23 mouse cellular contexts compared by ENCODE assay signal in genomic region chr3:117812135-117812534, GRCm38 (mm10). TPM values are rescaled to one million over a fixed set of nuclear protein-coding genes. Genes with fewer than 3 reads are reported as not detected.
DNase-seq lines count a peak whose midpoint lies in the region; ATAC-seq and TF ChIP-seq lines count a peak whose summit lies in the region.
"Had no signal": no experiment of that assay in that cellular context is flagged by ENCODE, and none has a peak within 500 bp of the region (broad histone marks: within the 10 kb centered on the region; RNA-seq: fewer than 3 reads in every experiment).

No protein-coding gene starts in this region.

- no peak overlapping the region for H3K4me2 ChIP-seq in embryonic facial prominence, embryonic 12.5 days (replicated peaks)
- H3K4me2 ChIP-seq in limb, embryonic 13.5 days (replicated peaks): no peak overlapping the region
- H3K4me2 ChIP-seq in hindbrain, embryonic 14.5 days (replicated peaks): no peak overlapping the region
- H3K4me2 ChIP-seq: embryonic facial prominence, embryonic 13.5 days; embryonic facial prominence, embryonic 15.5 days; forebrain, embryonic 12.5 days had no signal

- H3K79me2 ChIP-seq in heart, adult 2 months (replicated peaks; ENCODE audit: control insufficient read depth, insufficient read depth, low read length): no peaks in the 10 kb centered on the region

- no peak for TF ChIP-seq EP300 in heart, adult 2 months (IDR thresholded peaks at IDR 0.05; ENCODE audit: insufficient read depth, low read depth, low read length)

- TF ChIP-seq CTCF in heart, adult 2 months (IDR thresholded peaks at IDR 0.05): no peak

- no peak for TF ChIP-seq POLR2A in heart, adult 2 months (IDR thresholded peaks at IDR 0.05; ENCODE audit: insufficient read depth, low read depth, low read length)

- 91% methylated on average over 4 of the region's 4 CpGs for WGBS in heart, adult 2 months
- WGBS in embryonic facial prominence, embryonic 12.5 days: 61% methylated on average over 4 of the region's 4 CpGs
- WGBS in limb, embryonic 13.5 days: 53% methylated on average over 4 of the region's 4 CpGs
- 87% methylated on average over 4 of the region's 4 CpGs for WGBS in hindbrain, embryonic 14.5 days

- no peaks in the 10 kb centered on the region for H3K27me3 ChIP-seq in heart, adult 2 months (ENCODE audit: control insufficient read depth, insufficient read depth, low read length)
- H3K27me3 ChIP-seq in embryonic facial prominence, embryonic 12.5 days: no peaks in the 10 kb centered on the region
- H3K27me3 ChIP-seq in limb, embryonic 13.5 days: no peaks in the 10 kb centered on the region
- H3K27me3 ChIP-seq in hindbrain, embryonic 14.5 days (ENCODE audit: control insufficient read depth, insufficient read depth, low read length): no peaks in the 10 kb centered on the region
- H3K27me3 ChIP-seq: embryonic facial prominence, embryonic 13.5 days; embryonic facial prominence, embryonic 15.5 days; forebrain, embryonic 12.5 days had no signal

- DNase-seq in heart, adult 11 months: peak; percentile 37
- DNase-seq in heart, adult 2 months: no peak
- no peak for DNase-seq in hindbrain, embryonic 14.5 days (ENCODE audit: low spot score)
- DNase-seq in embryo, embryonic 11 days: no peak
- DNase-seq: adrenal gland, adult 2 months; adrenal gland, postnatal 10 days; adrenal gland, postnatal 25 days; cerebellum, adult 11 months; cerebellum, adult 18-20 months; cerebellum, adult 8-10 months; cerebellum, adult 9-11 months; cerebellum, postnatal 14 days; cerebellum, postnatal 36 days had no signal

- intact Hi-C loops in heart, adult 2 months (cut with DNase I): no loop called here

- H3K9ac ChIP-seq in heart, adult 2 months (ENCODE audit: low read depth, low read length): no peak overlapping the region
- H3K9ac ChIP-seq in embryonic facial prominence, embryonic 12.5 days: no peak overlapping the region
- H3K9ac ChIP-seq in limb, embryonic 13.5 days: no peak overlapping the region
- no peak overlapping the region for H3K9ac ChIP-seq in hindbrain, embryonic 14.5 days
- H3K9ac ChIP-seq: embryonic facial prominence, embryonic 13.5 days; embryonic facial prominence, embryonic 15.5 days; forebrain, embryonic 12.5 days had no signal

- H3K27ac ChIP-seq in heart, adult 2 months: no peak overlapping the region
- H3K27ac ChIP-seq in embryonic facial prominence, embryonic 12.5 days: no peak overlapping the region
- H3K27ac ChIP-seq in limb, embryonic 13.5 days: no peak overlapping the region
- no peak overlapping the region for H3K27ac ChIP-seq in hindbrain, embryonic 14.5 days
- H3K27ac ChIP-seq: embryonic facial prominence, embryonic 13.5 days; embryonic facial prominence, embryonic 15.5 days; forebrain, embryonic 10.5 days; forebrain, embryonic 12.5 days had no signal

- no peak overlapping the region for H3K4me3 ChIP-seq in heart, adult 2 months
- no peak overlapping the region for H3K4me3 ChIP-seq in embryonic facial prominence, embryonic 12.5 days
- H3K4me3 ChIP-seq in limb, embryonic 13.5 days: no peak overlapping the region
- no peak overlapping the region for H3K4me3 ChIP-seq in hindbrain, embryonic 14.5 days (replicated peaks; ENCODE audit: low read length)
- H3K4me3 ChIP-seq: embryonic facial prominence, embryonic 13.5 days; embryonic facial prominence, embryonic 15.5 days; erythroblast, embryonic 14.5 days; forebrain, embryonic 10.5 days; forebrain, embryonic 12.5 days had no signal

- H3K36me3 ChIP-seq in heart, adult 2 months (ENCODE audit: control insufficient read depth, insufficient read depth, low read length): no peaks in the 10 kb centered on the region
- H3K36me3 ChIP-seq in embryonic facial prominence, embryonic 12.5 days: no peaks in the 10 kb centered on the region
- H3K36me3 ChIP-seq in limb, embryonic 13.5 days: peaks cover 7% of the 10 kb centered on the region; the same call in 1 of the 2 replicates
- no peaks in the 10 kb centered on the region for H3K36me3 ChIP-seq in hindbrain, embryonic 14.5 days (replicated peaks; ENCODE audit: control insufficient read depth, insufficient read depth)
- H3K36me3 ChIP-seq: embryonic facial prominence, embryonic 13.5 days; embryonic facial prominence, embryonic 15.5 days; forebrain, embryonic 10.5 days; forebrain, embryonic 12.5 days had no signal

- 0 out of 2 replicates have a peak, but pooled peaks have one; percentile 62 for ATAC-seq in embryonic facial prominence, embryonic 12.5 days (ENCODE audit: insufficient number of reproducible peaks, insufficient read depth, low FRiP score, low TSS enrichment)
- ATAC-seq in limb, embryonic 13.5 days (ENCODE audit: low FRiP score, low read depth): 0 out of 2 replicates have a peak, but pooled peaks have one; percentile 62
- ATAC-seq in hindbrain, embryonic 14.5 days (ENCODE audit: low FRiP score): no peak
- ATAC-seq: forebrain, embryonic 14.5 days; forebrain, embryonic 16.5 days had no signal

- H3K9me3 ChIP-seq in embryonic facial prominence, embryonic 12.5 days: no peaks in the 10 kb centered on the region
- no peaks in the 10 kb centered on the region for H3K9me3 ChIP-seq in limb, embryonic 13.5 days
- H3K9me3 ChIP-seq in hindbrain, embryonic 14.5 days (ENCODE audit: control insufficient read depth, low read length): no peaks in the 10 kb centered on the region
- H3K9me3 ChIP-seq: embryonic facial prominence, embryonic 13.5 days; embryonic facial prominence, embryonic 15.5 days; forebrain, embryonic 10.5 days; forebrain, embryonic 12.5 days had no signal

- H3K4me1 ChIP-seq in heart, adult 2 months (ENCODE audit: control insufficient read depth, insufficient read depth, low read length): no peaks in the 10 kb centered on the region
- H3K4me1 ChIP-seq in embryonic facial prominence, embryonic 12.5 days: no peaks in the 10 kb centered on the region
- H3K4me1 ChIP-seq in limb, embryonic 13.5 days: no peaks in the 10 kb centered on the region
- H3K4me1 ChIP-seq in hindbrain, embryonic 14.5 days (replicated peaks; ENCODE audit: control insufficient read depth, insufficient read depth, low read length): no peaks in the 10 kb centered on the region
- H3K4me1 ChIP-seq: embryonic facial prominence, embryonic 13.5 days; embryonic facial prominence, embryonic 15.5 days; forebrain, embryonic 10.5 days; forebrain, embryonic 12.5 days had no signal

RNA-seq across cellular contexts. Expression of gene Snx7, which starts 56.6 kb away (rescaled TPM):
- total RNA-seq in heart, adult 2 months (2021): 1 to 10 TPM; 5.0 to 5.9 TPM
- 6.2 and 7.4 TPM in 2 replicates for polyA plus RNA-seq in heart, adult 2 months (2012; rRNA removed)
- polyA plus RNA-seq in embryonic facial prominence, embryonic 12.5 days (2016; fragmentation: Nextera tagmentation; extraction: Ambion mirVana): 17.9 and 19.5 TPM in 2 replicates
- 28.7 and 29.4 TPM in 2 replicates for polyA plus RNA-seq in limb, embryonic 13.5 days (2015; fragmentation: Nextera tagmentation; extraction: Ambion mirVana)
- 9.8 and 11.1 TPM in 2 replicates for polyA plus RNA-seq in hindbrain, embryonic 14.5 days (2014; fragmentation: Nextera tagmentation; extraction: Ambion mirVana)
- total RNA-seq: MEL had no signal
